Mouse (Mus musculus) forebrain, embryonic 10.5 days (tissue): ENCODE measurements around the gene Mrpl24. TPM values are rescaled to one million over a fixed set of nuclear protein-coding genes. Genes with fewer than 3 reads are reported as not detected.
"Not testable (repeated sequence)": the region's sequence is repeated elsewhere in the genome, so short reads cannot be mapped to it uniquely, and the experiment has no call there.

ENCODE experiments used
- DNase-seq: peaks from one replicate; pipeline ENCODE4 v3.0.0-alpha.2; 2017; ENCODE audit warnings: low spot score; ENCODE audit errors: extremely low spot score
- H3K27ac ChIP-seq: fragments of 300-500 bp; sonication (generic); 2 replicates; pipeline ENCODE4 v1.5.1; 2016; ENCODE audit warnings: mild to moderate bottlenecking
- H3K27me3 ChIP-seq: fragments of 300-500 bp; sonication (generic); 2 replicates; pipeline ENCODE4 v1.6.1; 2016; ENCODE audit warnings: mild to moderate bottlenecking; ENCODE audit not compliant: poor library complexity, severe bottlenecking
- H3K36me3 ChIP-seq: fragments of 300-500 bp; sonication (generic); replicated peaks from 2 replicates; pipeline ENCODE4 v1.6.1; 2016; ENCODE audit warnings: mild to moderate bottlenecking, moderate library complexity
- H3K4me1 ChIP-seq: fragments of 300-500 bp; sonication (generic); 2 replicates; pipeline ENCODE4 v1.6.1; 2016
- H3K4me3 ChIP-seq: fragments of 300-500 bp; sonication (generic); 2 replicates; pipeline ENCODE4 v1.5.1; 2016; ENCODE audit warnings: mild to moderate bottlenecking, moderate library complexity
- H3K9me3 ChIP-seq: fragments of 300-500 bp; sonication (generic); 2 replicates; pipeline ENCODE4 v1.6.1; 2016; ENCODE audit warnings: mild to moderate bottlenecking, moderate library complexity
- WGBS: fragments of 180-500 bp; shearing (Covaris S2); methylation state at CpG from one replicate; pipeline ENCODE4 v1.1.7; 2016; 5-methylcytosine and 5-hydroxymethylcytosine counted together
- polyA plus RNA-seq: library from polyadenylated mRNA; unstranded; fragments of >200 nt; fragmentation: Nextera tagmentation; extraction: Ambion mirVana; gene quantifications from 2 replicates; pipeline ENCODE4 v1.2.1, GENCODE M21; 2016

The Mrpl24 gene
- polyA plus RNA-seq, 1 experiment from 2014 or later: 74.8 TPM

- Histone ChIP-seq H3K4me1 (peaks cover 6% of the 10 kb centered on the region; the same call in 1 of the 2 replicates), H3K27ac (no peak overlapping the region; the same call in 1 of the 2 replicates), H3K4me3 (peak overlapping the region; percentile 7; the same call in 1 of the 2 replicates), H3K27me3 (no peaks in the 10 kb centered on the region), H3K9me3 (no peaks in the 10 kb centered on the region), H3K36me3 (no peaks in the 10 kb centered on the region)
- WGBS: 69% methylated on average over 1 of the region's 1 CpGs
- DNase-seq: no peak
These were observed 18.2 kb upstream of the Mrpl24 start for GRCm38 (mm10) chr3:87901036-87901624.

GRCm38 (mm10) chr3:87901959-87902358 lies 17.3 kb upstream of the Mrpl24 start:
- not testable (repeated sequence) for H3K27ac ChIP-seq, H3K9me3 ChIP-seq, H3K27me3 ChIP-seq, DNase-seq, H3K4me3 ChIP-seq, H3K36me3 ChIP-seq, H3K4me1 ChIP-seq
- 80% methylated on average over 6 of the region's 6 CpGs for WGBS

- Histone ChIP-seq H3K36me3 (no peaks in the 10 kb centered on the region; the same call in 1 of the 2 replicates), H3K4me1 (peaks cover 23% of the 10 kb centered on the region), H3K27ac (peak overlapping the region; percentile 72), H3K27me3 (no peaks in the 10 kb centered on the region), H3K9me3 (no peaks in the 10 kb centered on the region), H3K4me3 (no peak overlapping the region)
- 54% methylated on average over 5 of the region's 5 CpGs for WGBS
- no peak for DNase-seq
These were observed 15.5 kb upstream of the Mrpl24 start for GRCm38 (mm10) chr3:87903821-87904220.

DNA sequence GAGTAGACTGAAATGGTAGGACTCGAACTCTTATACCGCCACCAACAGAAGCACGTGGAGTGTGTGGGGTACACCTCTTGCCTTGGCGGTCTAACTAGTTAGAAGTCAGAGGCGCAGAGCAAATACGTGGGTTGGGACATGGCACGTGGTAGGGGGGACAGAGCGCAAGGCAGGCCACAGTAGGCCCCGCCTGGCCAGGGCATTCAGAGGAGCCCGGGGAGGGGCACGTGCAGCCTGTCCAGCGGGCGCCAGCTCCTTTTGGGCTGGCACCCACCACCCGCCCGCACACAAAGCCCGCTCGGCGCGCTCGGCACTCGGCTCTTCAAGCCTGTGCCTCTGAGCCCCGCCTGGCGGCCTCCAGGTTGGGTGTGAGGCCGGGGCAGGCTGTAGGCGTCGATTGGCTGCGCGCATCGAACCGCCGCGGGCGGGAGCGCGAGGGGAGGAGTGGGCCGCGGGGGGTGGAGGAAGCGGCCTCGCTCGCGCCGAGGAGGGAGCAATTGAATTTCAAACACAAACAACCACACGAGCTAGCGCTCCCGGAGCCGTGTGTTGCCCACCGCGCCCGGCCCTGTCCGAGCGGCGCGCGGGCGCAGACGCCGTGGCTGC lies 13.3 kb upstream of the Mrpl24 start, which contains the start of gene Hdgf:
Hdgf (plus strand) TSS at position 442 of the 606 bp plus-strand sequence.
- Histone ChIP-seq H3K4me3 (peak within 1 kb of the TSS; percentile 98), H3K36me3 (no peaks in the 10 kb centered on the region; the same call in 1 of the 2 replicates), H3K27me3 (no peaks in the 10 kb centered on the region), H3K27ac (peak within 1 kb of the TSS; percentile 98), H3K9me3 (no peaks in the 10 kb centered on the region), H3K4me1 (peaks cover 45% of the 10 kb centered on the region)
- WGBS: 1% methylated on average over 57 of the region's 57 CpGs
- DNase-seq: peak; percentile 96

- H3K9me3 ChIP-seq: no peaks in the 10 kb centered on the region
- peaks cover 51% of the 10 kb centered on the region for H3K4me1 ChIP-seq
- H3K27ac ChIP-seq: peak overlapping the region; percentile 98
- no peak for DNase-seq
- WGBS: 0% methylated on average over 40 of the region's 47 CpGs
- no peaks in the 10 kb centered on the region; the same call in 1 of the 2 replicates for H3K36me3 ChIP-seq
- no peaks in the 10 kb centered on the region for H3K27me3 ChIP-seq
- H3K4me3 ChIP-seq: peak overlapping the region; percentile 98
These were observed 12.7 kb upstream of the Mrpl24 start for GRCm38 (mm10) chr3:87906601-87906980.

GRCm38 (mm10) chr3:87906981-87907857 lies 12.1 kb upstream of the Mrpl24 start:
- peak overlapping the region; percentile 98 for H3K4me3 ChIP-seq
- H3K36me3 ChIP-seq: no peaks in the 10 kb centered on the region; the same call in none of the 2 replicates
- H3K27me3 ChIP-seq: no peaks in the 10 kb centered on the region
- H3K4me1 ChIP-seq: peaks cover 57% of the 10 kb centered on the region
- DNase-seq: peak; percentile 52
- H3K27ac ChIP-seq: peak overlapping the region; percentile 98
- under 1% methylated on average over 27 of the region's 27 CpGs for WGBS
- no peaks in the 10 kb centered on the region for H3K9me3 ChIP-seq

- Histone ChIP-seq H3K4me1 (peaks cover 62% of the 10 kb centered on the region), H3K9me3 (no peaks in the 10 kb centered on the region), H3K4me3 (peak overlapping the region; percentile 98), H3K27ac (peak overlapping the region; percentile 98), H3K27me3 (no peaks in the 10 kb centered on the region), H3K36me3 (peaks cover 5% of the 10 kb centered on the region)
- 10% methylated on average over 1 of the region's 1 CpGs for WGBS
- DNase-seq: no peak
These were observed 11.4 kb upstream of the Mrpl24 start for GRCm38 (mm10) chr3:87907906-87908305.

DNA sequence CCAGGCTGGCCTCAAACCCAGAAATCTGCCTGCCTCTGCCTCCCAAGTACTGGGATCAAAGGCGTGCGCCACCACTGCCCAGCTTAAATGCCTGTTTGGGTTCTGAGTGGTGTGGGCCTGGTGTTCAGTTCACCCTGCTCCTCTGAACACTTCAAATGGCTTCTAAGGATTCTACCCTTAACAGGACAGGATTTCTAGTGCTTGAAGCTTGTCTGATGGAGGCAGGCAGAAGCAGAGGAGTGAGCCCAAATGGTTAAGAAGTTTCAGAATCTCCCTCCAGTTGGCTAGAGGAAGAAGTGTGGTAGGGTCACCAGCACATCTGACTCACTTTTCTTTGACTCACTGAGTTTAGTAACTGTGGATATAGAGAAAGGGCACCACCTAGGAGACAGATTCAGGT lies 9.9 kb upstream of the Mrpl24 start:
- peak overlapping the region; percentile 98 for H3K4me3 ChIP-seq
- H3K36me3 ChIP-seq: peaks cover 20% of the 10 kb centered on the region
- WGBS: 87% methylated on average over 2 of the region's 2 CpGs
- peak overlapping the region; percentile 98 for H3K27ac ChIP-seq
- DNase-seq: no peak
- no peaks in the 10 kb centered on the region for H3K9me3 ChIP-seq
- H3K4me1 ChIP-seq: peaks cover 61% of the 10 kb centered on the region
- no peaks in the 10 kb centered on the region for H3K27me3 ChIP-seq

DNA sequence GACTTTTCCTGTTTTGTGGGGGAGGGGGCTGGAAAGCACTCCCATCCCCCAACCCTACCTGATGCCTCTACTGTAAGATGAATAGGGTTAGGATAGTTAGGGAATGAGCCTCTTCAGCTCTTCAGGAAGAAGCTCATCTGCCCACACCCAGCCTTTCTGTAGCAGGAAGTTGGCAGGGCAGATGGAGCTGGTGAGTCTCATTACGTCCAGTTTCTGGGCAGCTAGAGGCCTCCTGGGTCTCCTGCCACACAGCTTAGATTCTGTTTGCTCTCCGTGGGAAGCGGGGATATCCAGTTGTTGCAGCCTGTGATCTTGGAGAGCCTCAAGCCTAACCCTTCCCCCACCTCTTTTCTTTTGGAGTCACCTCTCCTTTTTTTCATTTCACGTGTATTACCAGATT lies 9.4 kb upstream of the Mrpl24 start:
- DNase-seq: no peak
- peak overlapping the region; percentile 98 for H3K27ac ChIP-seq
- no peaks in the 10 kb centered on the region for H3K9me3 ChIP-seq
- H3K4me3 ChIP-seq: peak overlapping the region; percentile 98
- peaks cover 25% of the 10 kb centered on the region for H3K36me3 ChIP-seq
- 3% methylated on average over 4 of the region's 4 CpGs for WGBS
- no peaks in the 10 kb centered on the region for H3K27me3 ChIP-seq
- peaks cover 61% of the 10 kb centered on the region for H3K4me1 ChIP-seq

- WGBS: 3% methylated on average over 12 of the region's 12 CpGs
- H3K36me3 ChIP-seq: peaks cover 33% of the 10 kb centered on the region
- H3K4me3 ChIP-seq: peak overlapping the region; percentile 98
- peaks cover 61% of the 10 kb centered on the region for H3K4me1 ChIP-seq
- no peaks in the 10 kb centered on the region for H3K9me3 ChIP-seq
- H3K27me3 ChIP-seq: no peaks in the 10 kb centered on the region
- peak; percentile 89 for DNase-seq
- peak overlapping the region; percentile 98 for H3K27ac ChIP-seq
These were observed 8.6 kb upstream of the Mrpl24 start for GRCm38 (mm10) chr3:87910573-87911141.

GRCm38 (mm10) chr3:87913491-87913890 lies 5.8 kb upstream of the Mrpl24 start:
- H3K4me3 ChIP-seq: no peak overlapping the region
- DNase-seq: no peak

GRCm38 (mm10) chr3:87913891-87914290 lies 5.4 kb upstream of the Mrpl24 start:
- H3K4me3 ChIP-seq: no peak overlapping the region
- no peaks in the 10 kb centered on the region for H3K27me3 ChIP-seq
- no peak overlapping the region for H3K27ac ChIP-seq
- peaks cover 45% of the 10 kb centered on the region for H3K4me1 ChIP-seq
- DNase-seq: no peak
- H3K36me3 ChIP-seq: peaks cover 54% of the 10 kb centered on the region
- WGBS: 97% methylated on average over 10 of the region's 10 CpGs
- H3K9me3 ChIP-seq: no peaks in the 10 kb centered on the region

More at GRCm38 (mm10) chr3:87913491-87913890, 5.8 kb upstream of the Mrpl24 start:
- Histone ChIP-seq H3K4me1 (peaks cover 47% of the 10 kb centered on the region), H3K27me3 (no peaks in the 10 kb centered on the region), H3K9me3 (no peaks in the 10 kb centered on the region), H3K36me3 (peaks cover 54% of the 10 kb centered on the region), H3K27ac (no peak overlapping the region)
- 80% methylated on average over 7 of the region's 7 CpGs for WGBS
